ENCODE assay signal across 12 mouse cellular contexts in genomic region chr3:89282291-89282643, GRCm38 (mm10). TPM values are rescaled to one million over a fixed set of nuclear protein-coding genes. Genes with fewer than 3 reads are reported as not detected.
DNase-seq lines count a peak whose midpoint lies in the region; ATAC-seq and TF ChIP-seq lines count a peak whose summit lies in the region.
"Had no signal": no experiment of that assay in that cellular context is flagged by ENCODE, and none has a peak within 500 bp of the region (broad histone marks: within the 10 kb centered on the region; RNA-seq: fewer than 3 reads in every experiment).

No protein-coding gene starts in this region.

- no peak overlapping the region; the same call in 1 of the 2 replicates for H3K4me2 ChIP-seq in hindbrain, embryonic 14.5 days (replicated peaks)
- H3K4me2 ChIP-seq in midbrain, embryonic 13.5 days (replicated peaks) = no peak overlapping the region
- no peak overlapping the region for H3K4me2 ChIP-seq in midbrain, postnatal 0 days (ENCODE audit: low read depth, low read length, poor library complexity, severe bottlenecking)
- H3K4me2 ChIP-seq in forebrain, embryonic 16.5 days (ENCODE audit: low read length) = no peak overlapping the region
- 0 out of 2 replicates have a peak overlapping the region, but pooled peaks have one; percentile 94 for H3K4me2 ChIP-seq in neural tube, embryonic 13.5 days

- no peak for DNase-seq in hindbrain, embryonic 10.5 days (ENCODE audit: low spot score)
- DNase-seq in hindbrain, embryonic 14.5 days (ENCODE audit: low spot score) = no peak
- no peak for DNase-seq in midbrain, postnatal 0 days (ENCODE audit: low spot score)
- DNase-seq in cerebellum, adult 8-10 months = no peak
- DNase-seq in spleen, postnatal 10 days (ENCODE audit: low spot score in 2 of 2) = no peak

- H3K27me3 ChIP-seq in hindbrain, embryonic 10.5 days (ENCODE audit: insufficient read depth, poor library complexity, severe bottlenecking) = peaks cover 53% of the 10 kb centered on the region
- peaks cover 29% of the 10 kb centered on the region for H3K27me3 ChIP-seq in hindbrain, embryonic 14.5 days (ENCODE audit: control insufficient read depth, insufficient read depth, low read length)
- peaks cover 46% of the 10 kb centered on the region for H3K27me3 ChIP-seq in midbrain, embryonic 13.5 days
- peaks cover 7% of the 10 kb centered on the region; the same call in 1 of the 2 replicates for H3K27me3 ChIP-seq in midbrain, postnatal 0 days (ENCODE audit: insufficient read depth, low read length)
- H3K27me3 ChIP-seq in forebrain, embryonic 16.5 days (replicated peaks; ENCODE audit: control insufficient read depth, insufficient read depth, low read length) = peaks cover 2% of the 10 kb centered on the region; the same call in 1 of the 2 replicates
- H3K27me3 ChIP-seq in neural tube, embryonic 13.5 days = peaks cover 42% of the 10 kb centered on the region

- H3K36me3 ChIP-seq in hindbrain, embryonic 10.5 days = no peaks in the 10 kb centered on the region
- no peaks in the 10 kb centered on the region for H3K36me3 ChIP-seq in hindbrain, embryonic 14.5 days (replicated peaks; ENCODE audit: control insufficient read depth, insufficient read depth)
- no peaks in the 10 kb centered on the region for H3K36me3 ChIP-seq in midbrain, embryonic 13.5 days
- H3K36me3 ChIP-seq in midbrain, postnatal 0 days (ENCODE audit: insufficient read depth, low read length) = no peaks in the 10 kb centered on the region
- H3K36me3 ChIP-seq in forebrain, embryonic 16.5 days (ENCODE audit: control insufficient read depth, insufficient read depth) = no peaks in the 10 kb centered on the region
- H3K36me3 ChIP-seq in neural tube, embryonic 13.5 days = no peaks in the 10 kb centered on the region
- H3K36me3 ChIP-seq: midbrain, embryonic 12.5 days had no signal

- no peaks in the 10 kb centered on the region for H3K9me3 ChIP-seq in hindbrain, embryonic 10.5 days
- no peaks in the 10 kb centered on the region for H3K9me3 ChIP-seq in hindbrain, embryonic 14.5 days (ENCODE audit: control insufficient read depth, low read length)
- H3K9me3 ChIP-seq in midbrain, embryonic 13.5 days = no peaks in the 10 kb centered on the region
- H3K9me3 ChIP-seq in midbrain, postnatal 0 days (ENCODE audit: low read length) = no peaks in the 10 kb centered on the region
- no peaks in the 10 kb centered on the region for H3K9me3 ChIP-seq in forebrain, embryonic 16.5 days (ENCODE audit: control insufficient read depth, low read length)
- H3K9me3 ChIP-seq in neural tube, embryonic 13.5 days = no peaks in the 10 kb centered on the region
- H3K9me3 ChIP-seq: midbrain, embryonic 12.5 days had no signal

- TF ChIP-seq CTCF in midbrain, postnatal 0 days (IDR thresholded peaks at IDR 0.05) = no peak

- ATAC-seq in hindbrain, embryonic 14.5 days (ENCODE audit: low FRiP score) = no peak
- no peak for ATAC-seq in midbrain, embryonic 13.5 days
- no peak for ATAC-seq in midbrain, postnatal 0 days (ENCODE audit: low FRiP score)
- no peak for ATAC-seq in forebrain, embryonic 16.5 days
- ATAC-seq in neural tube, embryonic 13.5 days (ENCODE audit: low read depth) = no peak

- no peak overlapping the region for H3K9ac ChIP-seq in hindbrain, embryonic 14.5 days
- 0 out of 2 replicates have a peak overlapping the region, but pooled peaks have one; percentile 16 for H3K9ac ChIP-seq in midbrain, embryonic 13.5 days (replicated peaks)
- no peak overlapping the region for H3K9ac ChIP-seq in midbrain, postnatal 0 days (replicated peaks; ENCODE audit: low read length, poor library complexity, severe bottlenecking)
- peak overlapping the region; percentile 10; the same call in 1 of the 2 replicates for H3K9ac ChIP-seq in forebrain, embryonic 16.5 days (replicated peaks; ENCODE audit: low read depth, low read length)
- H3K9ac ChIP-seq in neural tube, embryonic 13.5 days = peak overlapping the region; percentile 52; the same call in 1 of the 2 replicates
- H3K9ac ChIP-seq: midbrain, embryonic 12.5 days had no signal

- peak overlapping the region; percentile 62; the same call in 1 of the 2 replicates for H3K4me3 ChIP-seq in hindbrain, embryonic 10.5 days
- H3K4me3 ChIP-seq in hindbrain, embryonic 14.5 days (replicated peaks; ENCODE audit: low read length) = no peak overlapping the region
- no peak overlapping the region for H3K4me3 ChIP-seq in midbrain, embryonic 13.5 days (replicated peaks)
- H3K4me3 ChIP-seq in midbrain, postnatal 0 days (ENCODE audit: low read depth, low read length) = no peak overlapping the region
- no peak overlapping the region for H3K4me3 ChIP-seq in forebrain, embryonic 16.5 days (replicated peaks; ENCODE audit: low read length)
- no peak overlapping the region for H3K4me3 ChIP-seq in neural tube, embryonic 13.5 days
- H3K4me3 ChIP-seq: erythroblast, embryonic 14.5 days; midbrain, embryonic 12.5 days had no signal

- WGBS in hindbrain, embryonic 10.5 days = 28% methylated on average over 4 of the region's 4 CpGs
- 19% methylated on average over 4 of the region's 4 CpGs for WGBS in hindbrain, embryonic 14.5 days
- 24% methylated on average over 4 of the region's 4 CpGs for WGBS in midbrain, embryonic 13.5 days
- WGBS in midbrain, postnatal 0 days = 24% methylated on average over 4 of the region's 4 CpGs
- 20% methylated on average over 4 of the region's 4 CpGs for WGBS in forebrain, embryonic 16.5 days
- WGBS in neural tube, embryonic 13.5 days = 26% methylated on average over 4 of the region's 4 CpGs

- peaks cover 59% of the 10 kb centered on the region for H3K4me1 ChIP-seq in hindbrain, embryonic 10.5 days (replicated peaks)
- H3K4me1 ChIP-seq in hindbrain, embryonic 14.5 days (replicated peaks; ENCODE audit: control insufficient read depth, insufficient read depth, low read length) = peaks cover 28% of the 10 kb centered on the region
- H3K4me1 ChIP-seq in midbrain, embryonic 13.5 days (replicated peaks) = peaks cover 33% of the 10 kb centered on the region
- H3K4me1 ChIP-seq in midbrain, postnatal 0 days (ENCODE audit: insufficient read depth, low read length) = peaks cover 7% of the 10 kb centered on the region
- H3K4me1 ChIP-seq in forebrain, embryonic 16.5 days (replicated peaks; ENCODE audit: control insufficient read depth, insufficient read depth, low read length) = peaks cover 34% of the 10 kb centered on the region
- peaks cover 55% of the 10 kb centered on the region for H3K4me1 ChIP-seq in neural tube, embryonic 13.5 days (replicated peaks)

- peak overlapping the region; percentile 73 for H3K27ac ChIP-seq in hindbrain, embryonic 10.5 days
- no peak overlapping the region for H3K27ac ChIP-seq in hindbrain, embryonic 14.5 days
- H3K27ac ChIP-seq in midbrain, embryonic 13.5 days = no peak overlapping the region
- no peak overlapping the region for H3K27ac ChIP-seq in midbrain, postnatal 0 days (ENCODE audit: low read depth, low read length)
- no peak overlapping the region for H3K27ac ChIP-seq in forebrain, embryonic 16.5 days (ENCODE audit: low read length)
- no peak overlapping the region for H3K27ac ChIP-seq in neural tube, embryonic 13.5 days (replicated peaks)
- H3K27ac ChIP-seq: midbrain, embryonic 12.5 days had no signal

RNA-seq across cellular contexts. Expression of gene Efna1, which starts 1.3 kb away (rescaled TPM):
- 16.5 and 17.7 TPM in 2 replicates for polyA plus RNA-seq in hindbrain, embryonic 10.5 days (2016; fragmentation: Nextera tagmentation; extraction: Ambion mirVana)
- polyA plus RNA-seq in hindbrain, embryonic 14.5 days (2014; fragmentation: Nextera tagmentation; extraction: Ambion mirVana) = 9.4 and 10.8 TPM in 2 replicates
- 9.7 and 10.7 TPM in 2 replicates for polyA plus RNA-seq in midbrain, embryonic 13.5 days (2015; fragmentation: Nextera tagmentation; extraction: Ambion mirVana)
- total RNA-seq in midbrain, postnatal 0 days (2014; rRNA removed) = 6.6 and 7.1 TPM in 2 replicates
- 8.9 and 9.4 TPM in 2 replicates for polyA plus RNA-seq in midbrain, postnatal 0 days (2015; fragmentation: Nextera tagmentation; extraction: Ambion mirVana)
- polyA plus RNA-seq in forebrain, embryonic 16.5 days (2015; fragmentation: Nextera tagmentation; extraction: Ambion mirVana) = 8.3 and 9.5 TPM in 2 replicates
- polyA plus RNA-seq in neural tube, embryonic 13.5 days (2015; fragmentation: Nextera tagmentation; extraction: Ambion mirVana) = 12.5 and 14.5 TPM in 2 replicates
- total RNA-seq: common myeloid progenitor, adult 5-6 weeks; hematopoietic stem cell, adult 5-6 weeks had no signal

RNA-seq across cellular contexts. Expression of gene Slc50a1, which starts 11.9 kb away (rescaled TPM):
- polyA plus RNA-seq in hindbrain, embryonic 10.5 days (2016; fragmentation: Nextera tagmentation; extraction: Ambion mirVana) = 34.4 and 36.8 TPM in 2 replicates
- 36.0 and 38.8 TPM in 2 replicates for polyA plus RNA-seq in hindbrain, embryonic 14.5 days (2014; fragmentation: Nextera tagmentation; extraction: Ambion mirVana)
- 31.8 and 37.5 TPM in 2 replicates for polyA plus RNA-seq in midbrain, embryonic 13.5 days (2015; fragmentation: Nextera tagmentation; extraction: Ambion mirVana)
- 22.8 and 32.0 TPM in 2 replicates for total RNA-seq in midbrain, postnatal 0 days (2014; rRNA removed)
- 42.4 and 48.7 TPM in 2 replicates for polyA plus RNA-seq in midbrain, postnatal 0 days (2015; fragmentation: Nextera tagmentation; extraction: Ambion mirVana)
- 38.6 and 41.2 TPM in 2 replicates for polyA plus RNA-seq in forebrain, embryonic 16.5 days (2015; fragmentation: Nextera tagmentation; extraction: Ambion mirVana)
- polyA plus RNA-seq in neural tube, embryonic 13.5 days (2015; fragmentation: Nextera tagmentation; extraction: Ambion mirVana) = 44.0 and 45.5 TPM in 2 replicates

RNA-seq across cellular contexts. Expression of gene Dpm3, which starts 23.1 kb away (rescaled TPM):
- polyA plus RNA-seq in hindbrain, embryonic 10.5 days (2016; fragmentation: Nextera tagmentation; extraction: Ambion mirVana) = 97.0 and 99.4 TPM in 2 replicates
- 80.7 and 94.4 TPM in 2 replicates for polyA plus RNA-seq in hindbrain, embryonic 14.5 days (2014; fragmentation: Nextera tagmentation; extraction: Ambion mirVana)
- 74.6 and 75.9 TPM in 2 replicates for polyA plus RNA-seq in midbrain, embryonic 13.5 days (2015; fragmentation: Nextera tagmentation; extraction: Ambion mirVana)
- total RNA-seq in midbrain, postnatal 0 days (2014; rRNA removed) = 198 and 223 TPM in 2 replicates
- 69.4 and 81.1 TPM in 2 replicates for polyA plus RNA-seq in midbrain, postnatal 0 days (2015; fragmentation: Nextera tagmentation; extraction: Ambion mirVana)
- polyA plus RNA-seq in forebrain, embryonic 16.5 days (2015; fragmentation: Nextera tagmentation; extraction: Ambion mirVana) = 67.0 and 73.5 TPM in 2 replicates
- 76.9 and 81.4 TPM in 2 replicates for polyA plus RNA-seq in neural tube, embryonic 13.5 days (2015; fragmentation: Nextera tagmentation; extraction: Ambion mirVana)

RNA-seq across cellular contexts. Expression of gene Trim46, which starts 36.2 kb away (rescaled TPM):
- polyA plus RNA-seq in hindbrain, embryonic 10.5 days (2016; fragmentation: Nextera tagmentation; extraction: Ambion mirVana) = 5.2 and 11.6 TPM in 2 replicates
- 65.8 and 66.5 TPM in 2 replicates for polyA plus RNA-seq in hindbrain, embryonic 14.5 days (2014; fragmentation: Nextera tagmentation; extraction: Ambion mirVana)
- polyA plus RNA-seq in midbrain, embryonic 13.5 days (2015; fragmentation: Nextera tagmentation; extraction: Ambion mirVana) = 58.6 and 59.4 TPM in 2 replicates
- total RNA-seq in midbrain, postnatal 0 days (2014; rRNA removed) = 112 and 124 TPM in 2 replicates
- polyA plus RNA-seq in midbrain, postnatal 0 days (2015; fragmentation: Nextera tagmentation; extraction: Ambion mirVana) = 69.1 TPM in 2 replicates
- 62.5 and 76.1 TPM in 2 replicates for polyA plus RNA-seq in forebrain, embryonic 16.5 days (2015; fragmentation: Nextera tagmentation; extraction: Ambion mirVana)
- 55.8 and 55.9 TPM in 2 replicates for polyA plus RNA-seq in neural tube, embryonic 13.5 days (2015; fragmentation: Nextera tagmentation; extraction: Ambion mirVana)

RNA-seq across cellular contexts. Expression of gene Krtcap2, which starts 36.5 kb away (rescaled TPM):
- 276 and 282 TPM in 2 replicates for polyA plus RNA-seq in hindbrain, embryonic 10.5 days (2016; fragmentation: Nextera tagmentation; extraction: Ambion mirVana)
- polyA plus RNA-seq in hindbrain, embryonic 14.5 days (2014; fragmentation: Nextera tagmentation; extraction: Ambion mirVana) = 209 and 224 TPM in 2 replicates
- polyA plus RNA-seq in midbrain, embryonic 13.5 days (2015; fragmentation: Nextera tagmentation; extraction: Ambion mirVana) = 205 and 209 TPM in 2 replicates
- 74.7 and 93.9 TPM in 2 replicates for total RNA-seq in midbrain, postnatal 0 days (2014; rRNA removed)
- polyA plus RNA-seq in midbrain, postnatal 0 days (2015; fragmentation: Nextera tagmentation; extraction: Ambion mirVana) = 219 TPM in 2 replicates
- polyA plus RNA-seq in forebrain, embryonic 16.5 days (2015; fragmentation: Nextera tagmentation; extraction: Ambion mirVana) = 187 and 195 TPM in 2 replicates
- 248 and 258 TPM in 2 replicates for polyA plus RNA-seq in neural tube, embryonic 13.5 days (2015; fragmentation: Nextera tagmentation; extraction: Ambion mirVana)

Comparison
In these comparisons a context has a peak if more than half of its experiments do, and no peak if none do; other contexts are left out.
1. H3K9ac ChIP-seq: peak in midbrain, embryonic 13.5 days (single experiment), forebrain, embryonic 16.5 days (single experiment) and neural tube, embryonic 13.5 days (single experiment); none in hindbrain, embryonic 14.5 days (single experiment) and midbrain, postnatal 0 days (single experiment).